Mouse (Mus musculus) liver, postnatal 0 days (tissue): Measurements from ENCODE around the gene Psmb1. TPM values are rescaled to one million over a fixed set of nuclear protein-coding genes. Genes with fewer than 3 reads are reported as not detected.
A peak's percentile ranks its signal among the peaks of the same experiment; 100 is the strongest.

Source experiments
- ATAC-seq: fragments of 200-750 bp; cut with Nextera tagmentation; 2 replicates; pipeline ENCODE4 v1.8.0; 2017; ENCODE audit warnings: mild to moderate bottlenecking, moderate library complexity
- DNase-seq: peaks from one replicate; pipeline ENCODE4 v3.0.0-alpha.2; 2016
- H3K27ac ChIP-seq: fragments of 300-500 bp; sonication (generic); 2 replicates; pipeline ENCODE4 v1.5.1; 2014; ENCODE audit warnings: antibody characterized with exemption, moderate library complexity, mild to moderate bottlenecking, low read depth
- H3K27me3 ChIP-seq: fragments of 300-500 bp; sonication (generic); 2 replicates; pipeline ENCODE4 v1.6.1; 2014; ENCODE audit warnings: low read length, control low read depth, mixed read lengths; ENCODE audit not compliant: insufficient read depth
- H3K36me3 ChIP-seq: fragments of 300-500 bp; sonication (generic); replicated peaks from 2 replicates; pipeline ENCODE4 v1.6.1; 2014; ENCODE audit warnings: mild to moderate bottlenecking, control low read depth, low read length, moderate library complexity, mixed read lengths; ENCODE audit not compliant: insufficient read depth
- H3K4me1 ChIP-seq: fragments of 300-500 bp; sonication (generic); 2 replicates; pipeline ENCODE4 v1.6.1; 2014; ENCODE audit warnings: antibody characterized with exemption, mild to moderate bottlenecking, control low read depth; ENCODE audit not compliant: insufficient read depth
- H3K4me2 ChIP-seq: fragments of 300-500 bp; sonication (generic); 2 replicates; pipeline ENCODE4 v1.6.1; 2014; ENCODE audit warnings: low read depth, mild to moderate bottlenecking, low read length, moderate library complexity, mixed read lengths
- H3K4me3 ChIP-seq: fragments of 300-500 bp; sonication (generic); 2 replicates; pipeline ENCODE4 v1.5.1; 2014; ENCODE audit warnings: low read depth, low read length
- H3K9ac ChIP-seq: fragments of 300-500 bp; sonication (generic); replicated peaks from 2 replicates; pipeline ENCODE4 v1.6.1; 2014; ENCODE audit warnings: mild to moderate bottlenecking, moderate library complexity
- H3K9me3 ChIP-seq: fragments of 300-500 bp; sonication (generic); 2 replicates; pipeline ENCODE4 v1.6.1; 2016; ENCODE audit warnings: mild to moderate bottlenecking, control low read depth, low read length, mixed read lengths
- CTCF ChIP-seq: sonication (generic); IDR thresholded peaks from 2 replicates; pipeline ENCODE4 v1.5.1; 2016; ENCODE audit warnings: antibody characterized with exemption, low read depth
- EP300 ChIP-seq: IDR thresholded peaks from 2 replicates; pipeline ENCODE4 v1.6.1; 2016; ENCODE audit warnings: antibody characterized with exemption, low read depth, mild to moderate bottlenecking
- WGBS: fragments of 180-500 bp; shearing (Covaris S2); extraction: QIAGEN DNeasy Blood & Tissue Kit; methylation state at CpG from one replicate; pipeline ENCODE4 v1.1.7; 2014; ENCODE audit not compliant: insufficient replicate concordance; 5-methylcytosine and 5-hydroxymethylcytosine counted together
- polyA plus RNA-seq: library from polyadenylated mRNA; unstranded; fragments of >200 nt; fragmentation: Nextera tagmentation; extraction: Ambion mirVana; gene quantifications from 2 replicates; pipeline ENCODE4 v1.2.1, GENCODE M21; 2015

Gene Psmb1
- polyA plus RNA-seq, 1 experiment from 2014 or later: 134 TPM

- H3K27me3 ChIP-seq: no peaks in the 10 kb centered on the region
- TF ChIP-seq CTCF (no peak), EP300 (no peak)
- no peak overlapping the region for H3K27ac ChIP-seq
- peaks cover 49% of the 10 kb centered on the region for H3K36me3 ChIP-seq
- H3K4me3 ChIP-seq: no peak overlapping the region
- H3K9me3 ChIP-seq: no peaks in the 10 kb centered on the region
- H3K9ac ChIP-seq: no peak overlapping the region
- H3K4me2 ChIP-seq: no peak overlapping the region
- ATAC-seq (no peak), DNase-seq (no peak)
- H3K4me1 ChIP-seq: no peaks in the 10 kb centered on the region
- 81% methylated on average over 7 of the region's 7 CpGs for WGBS
Observed at GRCm38 (mm10) chr17:15490542-15490941, 9.0 kb downstream of the Psmb1 start.

GRCm38 (mm10) chr17:15472671-15473070 is 26.9 kb downstream of the Psmb1 start:
- no peaks in the 10 kb centered on the region for H3K27me3 ChIP-seq
- H3K36me3 ChIP-seq: peaks cover 68% of the 10 kb centered on the region
- H3K4me1 ChIP-seq: no peaks in the 10 kb centered on the region
- TF ChIP-seq EP300 (no peak), CTCF (peak; percentile 35)
- H3K9ac ChIP-seq: no peak overlapping the region
- H3K9me3 ChIP-seq: no peaks in the 10 kb centered on the region
- WGBS: 78% methylated on average over 4 of the region's 4 CpGs
- no peak for ATAC-seq
- H3K27ac ChIP-seq: no peak overlapping the region
- no peak overlapping the region for H3K4me2 ChIP-seq
- no peak for DNase-seq
- no peak overlapping the region for H3K4me3 ChIP-seq

- ATAC-seq: peak; percentile 72
- no peaks in the 10 kb centered on the region for H3K4me1 ChIP-seq
Observed at GRCm38 (mm10) chr17:15467669-15468068, 31.9 kb downstream of the Psmb1 start.

GRCm38 (mm10) chr17:15461921-15462495 is 37.5 kb downstream of the Psmb1 start:
- H3K4me1 ChIP-seq: no peaks in the 10 kb centered on the region

More at GRCm38 (mm10) chr17:15467669-15468068, 31.9 kb downstream of the Psmb1 start:
- Histone ChIP-seq H3K27me3 (no peaks in the 10 kb centered on the region), H3K36me3 (peaks cover 25% of the 10 kb centered on the region; the same call in 1 of the 2 replicates), H3K4me3 (no peak overlapping the region), H3K4me2 (no peak overlapping the region), H3K27ac (no peak overlapping the region), H3K9ac (no peak overlapping the region), H3K9me3 (no peaks in the 10 kb centered on the region)
- WGBS: 18% methylated on average over 5 of the region's 5 CpGs
- peak; percentile 87 for DNase-seq
- TF ChIP-seq EP300 (no peak), CTCF (peak; percentile 97)

GRCm38 (mm10) chr17:15459761-15460160 is 39.8 kb downstream of the Psmb1 start:
- H3K36me3 ChIP-seq: no peaks in the 10 kb centered on the region
- H3K9ac ChIP-seq: no peak overlapping the region
- no peak overlapping the region for H3K4me3 ChIP-seq
- DNase-seq: no peak
- WGBS: 84% methylated on average over 4 of the region's 4 CpGs
- no peaks in the 10 kb centered on the region for H3K4me1 ChIP-seq
- no peak overlapping the region for H3K4me2 ChIP-seq
- H3K9me3 ChIP-seq: no peaks in the 10 kb centered on the region
- no peak for TF ChIP-seq CTCF
- TF ChIP-seq EP300: no peak
- no peak for ATAC-seq
- H3K27ac ChIP-seq: no peak overlapping the region
- no peaks in the 10 kb centered on the region for H3K27me3 ChIP-seq

More at GRCm38 (mm10) chr17:15461921-15462495, 37.5 kb downstream of the Psmb1 start:
- Histone ChIP-seq H3K36me3 (0 out of 2 replicates have a peak, but pooled peaks cover 2% of the 10 kb centered on the region), H3K9ac (no peak overlapping the region), H3K27me3 (no peaks in the 10 kb centered on the region), H3K4me2 (no peak overlapping the region), H3K4me3 (no peak overlapping the region), H3K27ac (no peak overlapping the region), H3K9me3 (no peaks in the 10 kb centered on the region)
- no peak for DNase-seq
- 80% methylated on average over 6 of the region's 6 CpGs for WGBS
- ATAC-seq: no peak
- no peak for TF ChIP-seq EP300
- no peak for TF ChIP-seq CTCF

GRCm38 (mm10) chr17:15456595-15456994 is 43.0 kb downstream of the Psmb1 start:
- H3K9me3 ChIP-seq: no peaks in the 10 kb centered on the region
- ATAC-seq (peak; percentile 85), DNase-seq (no peak)
- no peaks in the 10 kb centered on the region for H3K27me3 ChIP-seq
- TF ChIP-seq CTCF (no peak), EP300 (no peak)
- WGBS: 72% methylated on average over 2 of the region's 2 CpGs
- H3K4me1 ChIP-seq: no peaks in the 10 kb centered on the region
- H3K36me3 ChIP-seq: no peaks in the 10 kb centered on the region
- H3K4me2 ChIP-seq: no peak overlapping the region
- no peak overlapping the region for H3K9ac ChIP-seq
- no peak overlapping the region for H3K4me3 ChIP-seq
- H3K27ac ChIP-seq: no peak overlapping the region; the same call in 1 of the 2 replicates

GRCm38 (mm10) chr17:15455203-15455602 is 44.3 kb downstream of the Psmb1 start:
- Histone ChIP-seq H3K36me3 (no peaks in the 10 kb centered on the region), H3K4me2 (no peak overlapping the region), H3K4me3 (no peak overlapping the region), H3K4me1 (no peaks in the 10 kb centered on the region), H3K27me3 (no peaks in the 10 kb centered on the region), H3K9me3 (no peaks in the 10 kb centered on the region), H3K9ac (no peak overlapping the region), H3K27ac (no peak overlapping the region)
- no peak for ATAC-seq
- DNase-seq: no peak
- 69% methylated on average over 4 of the region's 4 CpGs for WGBS
- no peak for TF ChIP-seq CTCF
- TF ChIP-seq EP300: no peak
